Mouse (Mus musculus): Measurements from ENCODE around the gene Tom1l2. TPM values are rescaled to one million over a fixed set of nuclear protein-coding genes. Genes with fewer than 3 reads are reported as not detected.

The Tom1l2 gene
- polyA plus RNA-seq, 1 experiment from 2014 or later, result 9.0 TPM

- H3K4me2 ChIP-seq (ENCODE audit: low read depth, low read length), result no peak overlapping the region
- H3K4me3 ChIP-seq (ENCODE audit: low read depth, low read length), result no peak overlapping the region
- DNase-seq (ENCODE audit: low spot score), result no peak
- H3K27ac ChIP-seq (replicated peaks; ENCODE audit: low read depth, low read length), result no peak overlapping the region
- H3K9ac ChIP-seq (replicated peaks; ENCODE audit: low read length), result no peak overlapping the region
- 92% methylated on average over 12 of the region's 12 CpGs for WGBS
- no peaks in the 10 kb centered on the region for H3K4me1 ChIP-seq (ENCODE audit: control insufficient read depth, insufficient read depth, low read length)
- no peaks in the 10 kb centered on the region for H3K27me3 ChIP-seq (ENCODE audit: control insufficient read depth, insufficient read depth, low read length)
- no peaks in the 10 kb centered on the region for H3K9me3 ChIP-seq (replicated peaks; ENCODE audit: control insufficient read depth, low read length)
- no peak for ATAC-seq (replicated peaks; ENCODE audit: insufficient number of reproducible peaks, low FRiP score, low TSS enrichment, low read depth)
- H3K36me3 ChIP-seq (replicated peaks; ENCODE audit: control insufficient read depth, insufficient read depth, low read depth, low read length), result no peaks in the 10 kb centered on the region
Observed at GRCm38 (mm10) chr11:60339361-60339760, 13.3 kb downstream of the Tom1l2 start.

- Histone ChIP-seq H3K9me3 (replicated peaks; ENCODE audit: control insufficient read depth, low read length) (no peaks in the 10 kb centered on the region), H3K4me3 (ENCODE audit: low read depth, low read length) (no peak overlapping the region), H3K27ac (replicated peaks; ENCODE audit: low read depth, low read length) (no peak overlapping the region), H3K4me2 (ENCODE audit: low read depth, low read length) (no peak overlapping the region), H3K27me3 (ENCODE audit: control insufficient read depth, insufficient read depth, low read length) (no peaks in the 10 kb centered on the region), H3K9ac (replicated peaks; ENCODE audit: low read length) (no peak overlapping the region), H3K36me3 (replicated peaks; ENCODE audit: control insufficient read depth, insufficient read depth, low read depth, low read length) (no peaks in the 10 kb centered on the region), H3K4me1 (ENCODE audit: control insufficient read depth, insufficient read depth, low read length) (no peaks in the 10 kb centered on the region)
- ATAC-seq (replicated peaks; ENCODE audit: insufficient number of reproducible peaks, low FRiP score, low TSS enrichment, low read depth) (no peak), DNase-seq (ENCODE audit: low spot score) (peak; percentile 54)
- whole genome bisulfite sequencing, result 69% methylated on average over 4 of the region's 4 CpGs
Observed at GRCm38 (mm10) chr11:60338291-60338690, 14.4 kb downstream of the Tom1l2 start.

GRCm38 (mm10) chr11:60335771-60336170 lies 16.9 kb downstream of the Tom1l2 start:
- WGBS, result 78% methylated on average over 2 of the region's 2 CpGs
- Histone ChIP-seq H3K36me3 (replicated peaks; ENCODE audit: control insufficient read depth, insufficient read depth, low read depth, low read length) (no peaks in the 10 kb centered on the region), H3K9me3 (replicated peaks; ENCODE audit: control insufficient read depth, low read length) (no peaks in the 10 kb centered on the region), H3K27me3 (ENCODE audit: control insufficient read depth, insufficient read depth, low read length) (no peaks in the 10 kb centered on the region), H3K4me1 (ENCODE audit: control insufficient read depth, insufficient read depth, low read length) (no peaks in the 10 kb centered on the region), H3K4me2 (ENCODE audit: low read depth, low read length) (no peak overlapping the region), H3K9ac (replicated peaks; ENCODE audit: low read length) (no peak overlapping the region), H3K4me3 (ENCODE audit: low read depth, low read length) (no peak overlapping the region), H3K27ac (replicated peaks; ENCODE audit: low read depth, low read length) (no peak overlapping the region)
- DNase-seq (ENCODE audit: low spot score), result no peak
- ATAC-seq (replicated peaks; ENCODE audit: insufficient number of reproducible peaks, low FRiP score, low TSS enrichment, low read depth), result no peak

GRCm38 (mm10) chr11:60334124-60334523 lies 18.6 kb downstream of the Tom1l2 start:
- ATAC-seq (replicated peaks; ENCODE audit: insufficient number of reproducible peaks, low FRiP score, low TSS enrichment, low read depth) (no peak), DNase-seq (ENCODE audit: low spot score) (no peak)
- H3K9ac ChIP-seq (replicated peaks; ENCODE audit: low read length), result no peak overlapping the region
- no peaks in the 10 kb centered on the region for H3K9me3 ChIP-seq (replicated peaks; ENCODE audit: control insufficient read depth, low read length)
- H3K27me3 ChIP-seq (ENCODE audit: control insufficient read depth, insufficient read depth, low read length), result no peaks in the 10 kb centered on the region
- H3K36me3 ChIP-seq (replicated peaks; ENCODE audit: control insufficient read depth, insufficient read depth, low read depth, low read length), result no peaks in the 10 kb centered on the region
- no peak overlapping the region for H3K4me3 ChIP-seq (ENCODE audit: low read depth, low read length)
- WGBS, result 57% methylated on average over 3 of the region's 3 CpGs
- no peak overlapping the region for H3K27ac ChIP-seq (replicated peaks; ENCODE audit: low read depth, low read length)
- H3K4me2 ChIP-seq (ENCODE audit: low read depth, low read length), result no peak overlapping the region
- H3K4me1 ChIP-seq (ENCODE audit: control insufficient read depth, insufficient read depth, low read length), result no peaks in the 10 kb centered on the region

- no peaks in the 10 kb centered on the region for H3K4me1 ChIP-seq (ENCODE audit: control insufficient read depth, insufficient read depth, low read length)
- ATAC-seq (replicated peaks; ENCODE audit: insufficient number of reproducible peaks, low FRiP score, low TSS enrichment, low read depth) (no peak), DNase-seq (ENCODE audit: low spot score) (no peak)
- no peaks in the 10 kb centered on the region for H3K36me3 ChIP-seq (replicated peaks; ENCODE audit: control insufficient read depth, insufficient read depth, low read depth, low read length)
- no peaks in the 10 kb centered on the region for H3K9me3 ChIP-seq (replicated peaks; ENCODE audit: control insufficient read depth, low read length)
- no peak overlapping the region for H3K4me3 ChIP-seq (ENCODE audit: low read depth, low read length)
- H3K27ac ChIP-seq (replicated peaks; ENCODE audit: low read depth, low read length), result no peak overlapping the region
- no peak overlapping the region for H3K4me2 ChIP-seq (ENCODE audit: low read depth, low read length)
- 85% methylated on average over 5 of the region's 5 CpGs for WGBS
- no peak overlapping the region for H3K9ac ChIP-seq (replicated peaks; ENCODE audit: low read length)
- no peaks in the 10 kb centered on the region for H3K27me3 ChIP-seq (ENCODE audit: control insufficient read depth, insufficient read depth, low read length)
Observed at GRCm38 (mm10) chr11:60333461-60333860, 19.2 kb downstream of the Tom1l2 start.

GRCm38 (mm10) chr11:60330551-60330950 lies 22.2 kb downstream of the Tom1l2 start:
- Histone ChIP-seq H3K4me2 (ENCODE audit: low read depth, low read length) (no peak overlapping the region), H3K9ac (replicated peaks; ENCODE audit: low read length) (no peak overlapping the region), H3K36me3 (replicated peaks; ENCODE audit: control insufficient read depth, insufficient read depth, low read depth, low read length) (no peaks in the 10 kb centered on the region), H3K27ac (replicated peaks; ENCODE audit: low read depth, low read length) (no peak overlapping the region), H3K4me3 (ENCODE audit: low read depth, low read length) (no peak overlapping the region), H3K27me3 (ENCODE audit: control insufficient read depth, insufficient read depth, low read length) (no peaks in the 10 kb centered on the region), H3K9me3 (replicated peaks; ENCODE audit: control insufficient read depth, low read length) (no peaks in the 10 kb centered on the region), H3K4me1 (ENCODE audit: control insufficient read depth, insufficient read depth, low read length) (no peaks in the 10 kb centered on the region)
- ATAC-seq (replicated peaks; ENCODE audit: insufficient number of reproducible peaks, low FRiP score, low TSS enrichment, low read depth) (no peak), DNase-seq (ENCODE audit: low spot score) (no peak)
- 86% methylated on average over 4 of the region's 4 CpGs for WGBS

GRCm38 (mm10) chr11:60323731-60324130 lies 29.0 kb downstream of the Tom1l2 start:
- no peaks in the 10 kb centered on the region for H3K27me3 ChIP-seq (ENCODE audit: control insufficient read depth, insufficient read depth, low read length)
- DNase-seq (ENCODE audit: low spot score), result no peak
- no peaks in the 10 kb centered on the region for H3K4me1 ChIP-seq (ENCODE audit: control insufficient read depth, insufficient read depth, low read length)
- H3K4me2 ChIP-seq (ENCODE audit: low read depth, low read length), result no peak overlapping the region
- H3K4me3 ChIP-seq (ENCODE audit: low read depth, low read length), result no peak overlapping the region
- ATAC-seq (replicated peaks; ENCODE audit: insufficient number of reproducible peaks, low FRiP score, low TSS enrichment, low read depth), result no peak
- no peaks in the 10 kb centered on the region for H3K36me3 ChIP-seq (replicated peaks; ENCODE audit: control insufficient read depth, insufficient read depth, low read depth, low read length)
- H3K9ac ChIP-seq (replicated peaks; ENCODE audit: low read length), result no peak overlapping the region
- no peak overlapping the region for H3K27ac ChIP-seq (replicated peaks; ENCODE audit: low read depth, low read length)
- H3K9me3 ChIP-seq (replicated peaks; ENCODE audit: control insufficient read depth, low read length), result no peaks in the 10 kb centered on the region

GRCm38 (mm10) chr11:60321438-60321837 lies 31.3 kb downstream of the Tom1l2 start:
- Histone ChIP-seq H3K9me3 (replicated peaks; ENCODE audit: control insufficient read depth, low read length) (no peaks in the 10 kb centered on the region), H3K27me3 (ENCODE audit: control insufficient read depth, insufficient read depth, low read length) (no peaks in the 10 kb centered on the region), H3K4me2 (ENCODE audit: low read depth, low read length) (no peak overlapping the region), H3K36me3 (replicated peaks; ENCODE audit: control insufficient read depth, insufficient read depth, low read depth, low read length) (no peaks in the 10 kb centered on the region), H3K4me1 (ENCODE audit: control insufficient read depth, insufficient read depth, low read length) (no peaks in the 10 kb centered on the region), H3K27ac (replicated peaks; ENCODE audit: low read depth, low read length) (no peak overlapping the region), H3K9ac (replicated peaks; ENCODE audit: low read length) (no peak overlapping the region), H3K4me3 (ENCODE audit: low read depth, low read length) (no peak overlapping the region)
- DNase-seq (ENCODE audit: low spot score) (no peak), ATAC-seq (replicated peaks; ENCODE audit: insufficient number of reproducible peaks, low FRiP score, low TSS enrichment, low read depth) (no peak)
- WGBS, result 86% methylated on average over 2 of the region's 2 CpGs
